In the genomic region with DNA sequence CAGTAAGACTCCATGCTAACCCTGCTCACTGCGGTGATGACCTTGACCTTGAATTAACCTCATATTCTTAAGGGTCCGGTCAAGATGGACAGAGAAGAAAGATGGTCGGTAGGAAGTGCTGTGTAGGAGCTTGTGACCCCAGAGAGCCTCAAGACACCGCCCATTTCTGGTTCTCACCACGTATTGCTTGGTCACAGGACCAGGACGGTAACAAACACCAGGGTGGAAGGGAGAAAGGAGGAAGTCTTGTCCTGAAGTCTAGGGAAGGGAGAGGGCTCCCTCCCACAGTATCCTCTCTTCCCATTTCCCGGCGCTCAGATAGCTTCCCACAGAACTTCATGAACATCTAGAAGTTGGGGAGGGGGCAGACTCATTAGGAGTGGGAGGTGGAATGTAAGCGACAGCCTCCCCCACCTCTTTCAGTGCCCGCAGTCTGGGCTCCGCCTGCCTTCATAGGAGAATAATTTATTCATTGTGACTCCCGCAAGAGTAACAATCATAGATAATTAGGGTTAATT, we compare ENCODE assay signal across 8 mouse cellular contexts. TPM values are rescaled to one million over a fixed set of nuclear protein-coding genes. Genes with fewer than 3 reads are reported as not detected.
A peak's percentile ranks its signal among the peaks of the same experiment; 100 is the strongest.
DNase-seq lines count a peak whose midpoint lies in the region; ATAC-seq and TF ChIP-seq lines count a peak whose summit lies in the region.

No protein-coding gene starts in this region.

- no peak overlapping the region for H3K9ac ChIP-seq in forebrain, embryonic 14.5 days (ENCODE audit: low read length)

- peak; percentile 47 for ATAC-seq in forebrain, embryonic 14.5 days
- peak; percentile 43; the same call in 1 of the 2 replicates for ATAC-seq in megakaryocyte, adult 5-6 weeks (ENCODE audit: poor library complexity, severe bottlenecking)

- H3K79me3 ChIP-seq in C2C12 (ENCODE audit: low read depth): peaks cover 51% of the 10 kb centered on the region

- H3K4me3 ChIP-seq in C2C12 (ENCODE audit: insufficient read depth, poor library complexity, severe bottlenecking): peak overlapping the region; percentile 74
- H3K4me3 ChIP-seq in forebrain, embryonic 14.5 days (ENCODE audit: low read depth, low read length): peak overlapping the region; percentile 34

- peak overlapping the region; percentile 25 for H3ac ChIP-seq in C2C12 (ENCODE audit: control insufficient read depth, insufficient read length, low read depth)

- peak overlapping the region; percentile 63 for H3K4me2 ChIP-seq in forebrain, embryonic 14.5 days (ENCODE audit: low read length)

- peaks cover 29% of the 10 kb centered on the region for H3K36me3 ChIP-seq in C2C12 (ENCODE audit: control insufficient read depth, insufficient read depth)
- H3K36me3 ChIP-seq in forebrain, embryonic 14.5 days (ENCODE audit: control insufficient read depth, insufficient read depth, low read length): no peaks in the 10 kb centered on the region

- H3K4me1 ChIP-seq in forebrain, embryonic 14.5 days (ENCODE audit: control insufficient read depth, insufficient read depth, low read length): peaks cover 4% of the 10 kb centered on the region; the same call in 1 of the 2 replicates

- H3K27ac ChIP-seq in forebrain, embryonic 14.5 days (ENCODE audit: low read depth, low read length): no peak overlapping the region

- 5% methylated on average over 12 of the region's 12 CpGs for WGBS in forebrain, embryonic 14.5 days

- peak; percentile 23 for DNase-seq in embryo, embryonic 10 days (ENCODE audit: low spot score)
- no peak for DNase-seq in embryo, embryonic 9.5 days (ENCODE audit: extremely low spot score)
- peak; percentile 69 for DNase-seq in forebrain, embryonic 14.5 days (ENCODE audit: low spot score)
- DNase-seq in urinary bladder, postnatal 10 days (ENCODE audit: low spot score): no peak
- DNase-seq in adrenal gland, adult 2 months: no peak
- DNase-seq in thymus, postnatal 36 days: no peak

- peaks cover 65% of the 10 kb centered on the region for H3K79me2 ChIP-seq in C2C12 (ENCODE audit: control insufficient read depth, insufficient read depth)

- no peaks in the 10 kb centered on the region for H3K9me3 ChIP-seq in forebrain, embryonic 14.5 days (replicated peaks; ENCODE audit: control insufficient read depth, low read length)

- no peaks in the 10 kb centered on the region for H3K27me3 ChIP-seq in C2C12 (ENCODE audit: control insufficient read depth, insufficient read depth, insufficient read length)
- H3K27me3 ChIP-seq in forebrain, embryonic 14.5 days (replicated peaks; ENCODE audit: control insufficient read depth, insufficient read depth, low read length): peaks cover 40% of the 10 kb centered on the region

- no peak for TF ChIP-seq CTCF in C2C12 (IDR thresholded peaks at IDR 0.05; ENCODE audit: control insufficient read depth, insufficient read depth, insufficient read length)

TF ChIP-seq in C2C12, 6 proteins besides CTCF, POLR2A, EP300 and RAD21:
- no peak for TF ChIP-seq USF1 (IDR thresholded peaks at IDR 0.05; ENCODE audit: low read depth)
- TF ChIP-seq FOSL1 (IDR thresholded peaks at IDR 0.05; ENCODE audit: insufficient read depth, low read length, poor library complexity, severe bottlenecking): no peak
- no peak for TF ChIP-seq CEBPB (IDR thresholded peaks at IDR 0.05; ENCODE audit: low read depth)
- TF ChIP-seq MAX (IDR thresholded peaks at IDR 0.05): no peak
- no peak for TF ChIP-seq MYOD1 (IDR thresholded peaks at IDR 0.05; ENCODE audit: control insufficient read depth, insufficient read length, low read depth)
- no peak for TF ChIP-seq MYOG (IDR thresholded peaks at IDR 0.05; ENCODE audit: control insufficient read depth, extremely low read depth, insufficient read length)
TF ChIP-seq in C2C12: peak in this region for 0.

RNA-seq across cellular contexts. Expression of a gene that starts 1.6 kb away (rescaled TPM):
- 34.6 TPM for polyA plus RNA-seq in C2C12 (2012; fragmentation: generic; extraction: Trizol)
- 1.1 and 2.4 TPM in 2 replicates for polyA plus RNA-seq in forebrain, embryonic 14.5 days (2014; fragmentation: Nextera tagmentation; extraction: Ambion mirVana)
- 0.09 TPM in 1 of 2 replicates, not detected in the other for total RNA-seq in megakaryocyte, adult 5-6 weeks (2015)
- total RNA-seq in megakaryocyte, adult 5-6 weeks (2017): 0.04 and 0.08 TPM in 2 replicates
- total RNA-seq in adrenal gland, adult 2 months (2021): 1 to 10 TPM; 3.6 to 4.0 TPM
- 0.71 and 0.83 TPM in 2 replicates for polyA plus RNA-seq in adrenal gland, adult 2 months (2012; rRNA removed)

RNA-seq across cellular contexts. Expression of a gene that starts 25.2 kb away (rescaled TPM):
- 3,682 TPM for polyA plus RNA-seq in C2C12 (2012; fragmentation: generic; extraction: Trizol)
- 787 and 932 TPM in 2 replicates for polyA plus RNA-seq in forebrain, embryonic 14.5 days (2014; fragmentation: Nextera tagmentation; extraction: Ambion mirVana)
- 2,687 and 2,729 TPM in 2 replicates for total RNA-seq in megakaryocyte, adult 5-6 weeks (2015)
- 1,233 and 1,246 TPM in 2 replicates for total RNA-seq in megakaryocyte, adult 5-6 weeks (2017)
- 1,000 to 10,000 TPM; 1,223 to 1,284 TPM for total RNA-seq in adrenal gland, adult 2 months (2021)
- 128 and 129 TPM in 2 replicates for polyA plus RNA-seq in adrenal gland, adult 2 months (2012; rRNA removed)

RNA-seq across cellular contexts. Expression of a gene that starts 28.8 kb away (rescaled TPM):
- 6.1 TPM for polyA plus RNA-seq in C2C12 (2012; fragmentation: generic; extraction: Trizol)
- polyA plus RNA-seq in forebrain, embryonic 14.5 days (2014; fragmentation: Nextera tagmentation; extraction: Ambion mirVana): 22.1 and 29.2 TPM in 2 replicates
- 1.2 and 1.4 TPM in 2 replicates for total RNA-seq in megakaryocyte, adult 5-6 weeks (2015)
- 0.62 and 0.65 TPM in 2 replicates for total RNA-seq in megakaryocyte, adult 5-6 weeks (2017)
- 1 to 10 TPM; 6.9 to 9.6 TPM for total RNA-seq in adrenal gland, adult 2 months (2021)
- 14.4 and 14.5 TPM in 2 replicates for polyA plus RNA-seq in adrenal gland, adult 2 months (2012; rRNA removed)

RNA-seq across cellular contexts. Expression of a gene that starts 55.7 kb away (rescaled TPM):
- 0.54 TPM for polyA plus RNA-seq in C2C12 (2012; fragmentation: generic; extraction: Trizol)
- 2.8 and 4.8 TPM in 2 replicates for polyA plus RNA-seq in forebrain, embryonic 14.5 days (2014; fragmentation: Nextera tagmentation; extraction: Ambion mirVana)
- 42.9 and 56.3 TPM in 2 replicates for total RNA-seq in megakaryocyte, adult 5-6 weeks (2015)
- total RNA-seq in megakaryocyte, adult 5-6 weeks (2017): 51.2 TPM in 2 replicates
- total RNA-seq in adrenal gland, adult 2 months (2021): 1 to 10 TPM in 1 of 2 experiments, under 1 TPM in 1; 0.29 to 1.2 TPM
- 0.43 and 0.87 TPM in 2 replicates for polyA plus RNA-seq in adrenal gland, adult 2 months (2012; rRNA removed)

Comparison
In these comparisons a context has a peak if more than half of its experiments do, and no peak if none do; other contexts are left out.
1. DNase-seq: peak in embryo, embryonic 10 days (single experiment) and forebrain, embryonic 14.5 days (single experiment); none in embryo, embryonic 9.5 days (single experiment), urinary bladder, postnatal 10 days (single experiment), adrenal gland, adult 2 months (single experiment) and thymus, postnatal 36 days (0 of 2).
2. RNA of a gene that starts 1.6 kb away (polyA plus RNA-seq): 34.6 TPM in C2C12 (single experiment); 1.1 to 2.4 TPM in forebrain, embryonic 14.5 days and 0.71 to 0.83 TPM in adrenal gland, adult 2 months; every median in the first group is over 10 times any median in the second.